Mouse (Mus musculus) limb, embryonic 10.5 days (tissue): Measurements from ENCODE around the gene Dpagt1. TPM values are rescaled to one million over a fixed set of nuclear protein-coding genes. Genes with fewer than 3 reads are reported as not detected.
"Not testable (repeated sequence)": the region's sequence is repeated elsewhere in the genome, so short reads cannot be mapped to it uniquely, and the experiment has no call there.

ENCODE experiments used
- DNase-seq: peaks from one replicate; pipeline ENCODE4 v3.0.0-alpha.2; 2017; ENCODE audit warnings: low spot score
- H3K27ac ChIP-seq: fragments of 300-500 bp; sonication (generic); 2 replicates; pipeline ENCODE4 v1.5.1; 2016; ENCODE audit warnings: mild to moderate bottlenecking
- H3K27me3 ChIP-seq: fragments of 300-500 bp; sonication (generic); 2 replicates; pipeline ENCODE4 v1.6.1; 2016; ENCODE audit warnings: low read depth, mild to moderate bottlenecking; ENCODE audit not compliant: poor library complexity, severe bottlenecking
- H3K36me3 ChIP-seq: fragments of 300-500 bp; sonication (generic); 2 replicates; pipeline ENCODE4 v1.6.1; 2016; ENCODE audit warnings: mild to moderate bottlenecking, moderate library complexity
- H3K4me1 ChIP-seq: fragments of 300-500 bp; sonication (generic); 2 replicates; pipeline ENCODE4 v1.6.1; 2016
- H3K4me3 ChIP-seq: fragments of 300-500 bp; sonication (generic); 2 replicates; pipeline ENCODE4 v1.5.1; 2016; ENCODE audit warnings: mild to moderate bottlenecking, moderate library complexity
- H3K9me3 ChIP-seq: fragments of 300-500 bp; sonication (generic); replicated peaks from 2 replicates; pipeline ENCODE4 v1.6.1; 2016; ENCODE audit warnings: mild to moderate bottlenecking
- WGBS: fragments of 180-500 bp; shearing (Covaris S2); methylation state at CpG from one replicate; pipeline ENCODE4 v1.1.7; 2016; 5-methylcytosine and 5-hydroxymethylcytosine counted together
- polyA plus RNA-seq: library from polyadenylated mRNA; unstranded; fragments of >200 nt; fragmentation: Nextera tagmentation; extraction: Ambion mirVana; gene quantifications from 2 replicates; pipeline ENCODE4 v1.2.1, GENCODE M21; 2016

The Dpagt1 gene
- polyA plus RNA-seq = 45.3 and 46.9 TPM in 2 replicates

- Histone ChIP-seq H3K36me3 (peaks cover 31% of the 10 kb centered on the region), H3K9me3 (no peaks in the 10 kb centered on the region), H3K4me1 (peaks cover 16% of the 10 kb centered on the region), H3K27ac (peak within 1 kb of the TSS; percentile 95), H3K27me3 (no peaks in the 10 kb centered on the region), H3K4me3 (peak within 1 kb of the TSS; percentile 67)
- 9% methylated on average over 12 of the region's 12 CpGs for WGBS
- no peak for DNase-seq
Measured at GRCm38 (mm10) chr9:44325768-44326370, at the start of gene Dpagt1. Gene Dpagt1, plus strand, starts transcription at chr9:44326019.

GRCm38 (mm10) chr9:44283183-44283582 lies 42.6 kb upstream of the Dpagt1 start:
- Histone ChIP-seq H3K4me1 (peaks cover 13% of the 10 kb centered on the region), H3K9me3 (no peaks in the 10 kb centered on the region), H3K27me3 (peaks cover 34% of the 10 kb centered on the region), H3K27ac (no peak overlapping the region), H3K36me3 (no peaks in the 10 kb centered on the region; the same call in 1 of the 2 replicates), H3K4me3 (no peak overlapping the region)
- DNase-seq = no peak
- 60% methylated on average over 5 of the region's 5 CpGs for WGBS

GRCm38 (mm10) chr9:44286256-44286850 lies 39.5 kb upstream of the Dpagt1 start:
- peaks cover 54% of the 10 kb centered on the region for H3K27me3 ChIP-seq
- DNase-seq = no peak
- H3K36me3 ChIP-seq = peaks cover 15% of the 10 kb centered on the region
- H3K4me3 ChIP-seq = peak overlapping the region; percentile 69; the same call in 1 of the 2 replicates
- H3K9me3 ChIP-seq = no peaks in the 10 kb centered on the region
- peaks cover 26% of the 10 kb centered on the region for H3K4me1 ChIP-seq
- WGBS = 21% methylated on average over 6 of the region's 6 CpGs
- H3K27ac ChIP-seq = no peak overlapping the region

- no peaks in the 10 kb centered on the region for H3K9me3 ChIP-seq
- DNase-seq = no peak
- peak overlapping the region; percentile 69 for H3K4me3 ChIP-seq
- peaks cover 54% of the 10 kb centered on the region for H3K27me3 ChIP-seq
- H3K27ac ChIP-seq = peak overlapping the region; percentile 80
- H3K4me1 ChIP-seq = peaks cover 26% of the 10 kb centered on the region
- H3K36me3 ChIP-seq = peaks cover 22% of the 10 kb centered on the region
- WGBS = 6% methylated on average over 11 of the region's 11 CpGs
Measured at GRCm38 (mm10) chr9:44287003-44287400, 38.8 kb upstream of the Dpagt1 start.

- DNase-seq = peak; percentile 76
- under 1% methylated on average over 47 of the region's 47 CpGs for WGBS
- Histone ChIP-seq H3K9me3 (no peaks in the 10 kb centered on the region), H3K4me1 (peaks cover 26% of the 10 kb centered on the region), H3K27me3 (peaks cover 54% of the 10 kb centered on the region), H3K27ac (peak overlapping the region; percentile 80), H3K4me3 (peak overlapping the region; percentile 69), H3K36me3 (peaks cover 27% of the 10 kb centered on the region)
Measured at GRCm38 (mm10) chr9:44287401-44288075, 38.3 kb upstream of the Dpagt1 start.

- WGBS = 2% methylated on average over 38 of the region's 38 CpGs
- peaks cover 35% of the 10 kb centered on the region for H3K36me3 ChIP-seq
- peak within 1 kb of the TSS; percentile 69 for H3K4me3 ChIP-seq
- no peaks in the 10 kb centered on the region for H3K9me3 ChIP-seq
- H3K27ac ChIP-seq = peak within 1 kb of the TSS; percentile 80
- DNase-seq = no peak
- H3K4me1 ChIP-seq = peaks cover 26% of the 10 kb centered on the region
- peaks cover 54% of the 10 kb centered on the region for H3K27me3 ChIP-seq
Measured at GRCm38 (mm10) chr9:44288076-44288958, 37.5 kb upstream of the Dpagt1 start, which contains the start of gene Abcg4. Gene Abcg4, minus strand, starts transcription at chr9:44288615.

GRCm38 (mm10) chr9:44288959-44289291 lies 36.9 kb upstream of the Dpagt1 start:
- 5% methylated on average over 11 of the region's 11 CpGs for WGBS
- DNase-seq = no peak
- H3K27me3 ChIP-seq = peaks cover 54% of the 10 kb centered on the region
- peak overlapping the region; percentile 69 for H3K4me3 ChIP-seq
- H3K36me3 ChIP-seq = peaks cover 41% of the 10 kb centered on the region
- H3K9me3 ChIP-seq = no peaks in the 10 kb centered on the region
- H3K4me1 ChIP-seq = peaks cover 26% of the 10 kb centered on the region
- no peak overlapping the region for H3K27ac ChIP-seq

- DNase-seq = no peak
- WGBS = 74% methylated on average over 3 of the region's 3 CpGs
- H3K27ac ChIP-seq = no peak overlapping the region
- H3K9me3 ChIP-seq = no peaks in the 10 kb centered on the region
- H3K4me3 ChIP-seq = no peak overlapping the region
- peaks cover 23% of the 10 kb centered on the region for H3K4me1 ChIP-seq
- H3K27me3 ChIP-seq = peaks cover 28% of the 10 kb centered on the region
- H3K36me3 ChIP-seq = peaks cover 75% of the 10 kb centered on the region
Measured at GRCm38 (mm10) chr9:44292490-44292889, 33.3 kb upstream of the Dpagt1 start.

- not testable (repeated sequence) for H3K9me3 ChIP-seq, H3K4me3 ChIP-seq, DNase-seq, H3K27ac ChIP-seq, H3K27me3 ChIP-seq
- peaks cover 86% of the 10 kb centered on the region for H3K36me3 ChIP-seq
- 94% methylated on average over 3 of the region's 3 CpGs for WGBS
- H3K4me1 ChIP-seq = peaks cover 17% of the 10 kb centered on the region
Measured at GRCm38 (mm10) chr9:44300001-44300400, 25.8 kb upstream of the Dpagt1 start.

GRCm38 (mm10) chr9:44305466-44306079 lies 20.2 kb upstream of the Dpagt1 start, which contains the start of gene Hinfp:
Gene Hinfp, minus strand, starts transcription at chr9:44305671.
- peak within 1 kb of the TSS; percentile 92 for H3K27ac ChIP-seq
- H3K27me3 ChIP-seq = 0 out of 2 replicates have a peak, but pooled peaks cover 4% of the 10 kb centered on the region
- H3K4me3 ChIP-seq = peak within 1 kb of the TSS; percentile 93
- no peaks in the 10 kb centered on the region for H3K9me3 ChIP-seq
- peaks cover 32% of the 10 kb centered on the region for H3K36me3 ChIP-seq
- peaks cover 15% of the 10 kb centered on the region for H3K4me1 ChIP-seq
- WGBS = under 1% methylated on average over 54 of the region's 54 CpGs
- peak; percentile 98 for DNase-seq

- DNase-seq = no peak
- 88% methylated on average over 6 of the region's 6 CpGs for WGBS
- H3K27ac ChIP-seq = no peak overlapping the region
- peaks cover 25% of the 10 kb centered on the region for H3K36me3 ChIP-seq
- H3K4me3 ChIP-seq = no peak overlapping the region
- peaks cover 7% of the 10 kb centered on the region; the same call in 1 of the 2 replicates for H3K27me3 ChIP-seq
- peaks cover 25% of the 10 kb centered on the region for H3K4me1 ChIP-seq
- H3K9me3 ChIP-seq = no peaks in the 10 kb centered on the region
Measured at GRCm38 (mm10) chr9:44306532-44306931, 19.3 kb upstream of the Dpagt1 start.

GRCm38 (mm10) chr9:44307248-44307647 lies 18.6 kb upstream of the Dpagt1 start:
- H3K4me1 ChIP-seq = peaks cover 30% of the 10 kb centered on the region
- no peak overlapping the region for H3K27ac ChIP-seq
- no peaks in the 10 kb centered on the region for H3K9me3 ChIP-seq
- H3K36me3 ChIP-seq = peaks cover 18% of the 10 kb centered on the region
- H3K4me3 ChIP-seq = no peak overlapping the region
- DNase-seq = no peak
- H3K27me3 ChIP-seq = peaks cover 11% of the 10 kb centered on the region; the same call in 1 of the 2 replicates
- WGBS = 78% methylated on average over 2 of the region's 2 CpGs
